Mouse (Mus musculus): Measurements from ENCODE around the gene Tex44. TPM values are rescaled to one million over a fixed set of nuclear protein-coding genes. Genes with fewer than 3 reads are reported as not detected.
"Not testable (repeated sequence)": the region's sequence is repeated elsewhere in the genome, so short reads cannot be mapped to it uniquely, and the experiment has no call there.

Tex44 gene
- polyA plus RNA-seq, 1 experiment from 2014 or later = not detected

DNA sequence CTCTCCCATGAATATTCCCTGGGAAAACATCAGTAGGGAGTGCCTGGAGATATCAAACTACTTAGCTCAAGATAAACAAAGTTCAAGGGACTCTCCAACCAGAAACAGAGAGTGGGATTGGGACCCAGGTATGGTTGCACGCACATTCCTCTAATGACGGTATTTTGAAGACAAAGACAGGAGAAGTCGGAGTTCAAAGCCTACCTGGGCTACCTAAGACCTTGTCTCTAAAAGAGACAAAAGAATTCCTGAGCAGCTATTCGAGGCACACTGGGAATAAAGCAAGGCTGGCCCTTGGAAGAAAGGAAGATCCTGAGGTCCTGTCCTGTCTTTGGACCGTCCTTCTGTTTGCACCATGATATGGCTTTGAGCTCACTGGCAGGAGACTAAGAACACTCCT lies 26.6 kb downstream of the Tex44 start:
- 60% methylated on average over 5 of the region's 5 CpGs for whole genome bisulfite sequencing
- no peak overlapping the region for H3K4me2 ChIP-seq (ENCODE audit: low read depth, low read length)
- H3K9ac ChIP-seq (ENCODE audit: low read depth, low read length) = no peak overlapping the region
- no peaks in the 10 kb centered on the region for H3K9me3 ChIP-seq (ENCODE audit: control insufficient read depth, low read length)
- H3K27me3 ChIP-seq (replicated peaks; ENCODE audit: control insufficient read depth, insufficient read depth, low read length) = no peaks in the 10 kb centered on the region
- no peaks in the 10 kb centered on the region for H3K36me3 ChIP-seq (ENCODE audit: control insufficient read depth, insufficient read depth, low read length)
- H3K4me3 ChIP-seq (ENCODE audit: low read length) = no peak overlapping the region
- H3K4me1 ChIP-seq (ENCODE audit: control insufficient read depth, insufficient read depth, low read length) = peaks cover 8% of the 10 kb centered on the region
- no peak for ATAC-seq
- no peak overlapping the region for H3K27ac ChIP-seq (ENCODE audit: low read length)

- no peak overlapping the region for H3K9ac ChIP-seq (ENCODE audit: low read depth, low read length)
- no peak for ATAC-seq
Observed at GRCm38 (mm10) chr1:86456892-86457581, 30.9 kb downstream of the Tex44 start.

GRCm38 (mm10) chr1:86459371-86459770 lies 33.2 kb downstream of the Tex44 start:
- Histone ChIP-seq H3K36me3 (ENCODE audit: control insufficient read depth, insufficient read depth, low read length) (no peaks in the 10 kb centered on the region), H3K4me1 (ENCODE audit: control insufficient read depth, insufficient read depth, low read length) (0 out of 2 replicates have a peak, but pooled peaks cover 4% of the 10 kb centered on the region), H3K9me3 (ENCODE audit: control insufficient read depth, low read length) (no peaks in the 10 kb centered on the region), H3K4me2 (ENCODE audit: low read depth, low read length) (no peak overlapping the region), H3K27ac (ENCODE audit: low read length) (no peak overlapping the region), H3K9ac (ENCODE audit: low read depth, low read length) (no peak overlapping the region), H3K27me3 (replicated peaks; ENCODE audit: control insufficient read depth, insufficient read depth, low read length) (no peaks in the 10 kb centered on the region), H3K4me3 (ENCODE audit: low read length) (no peak overlapping the region)
- no peak for ATAC-seq
- 78% methylated on average over 4 of the region's 4 CpGs for WGBS

More at GRCm38 (mm10) chr1:86456892-86457581, 30.9 kb downstream of the Tex44 start:
- H3K9me3 ChIP-seq (ENCODE audit: control insufficient read depth, low read length) = no peaks in the 10 kb centered on the region
- 52% methylated on average over 13 of the region's 13 CpGs for WGBS
- no peak overlapping the region for H3K4me3 ChIP-seq (ENCODE audit: low read length)
- no peak overlapping the region for H3K4me2 ChIP-seq (ENCODE audit: low read depth, low read length)
- H3K27me3 ChIP-seq (replicated peaks; ENCODE audit: control insufficient read depth, insufficient read depth, low read length) = no peaks in the 10 kb centered on the region
- no peak overlapping the region for H3K27ac ChIP-seq (ENCODE audit: low read length)
- 0 out of 2 replicates have a peak, but pooled peaks cover 4% of the 10 kb centered on the region for H3K4me1 ChIP-seq (ENCODE audit: control insufficient read depth, insufficient read depth, low read length)
- H3K36me3 ChIP-seq (ENCODE audit: control insufficient read depth, insufficient read depth, low read length) = no peaks in the 10 kb centered on the region

DNA sequence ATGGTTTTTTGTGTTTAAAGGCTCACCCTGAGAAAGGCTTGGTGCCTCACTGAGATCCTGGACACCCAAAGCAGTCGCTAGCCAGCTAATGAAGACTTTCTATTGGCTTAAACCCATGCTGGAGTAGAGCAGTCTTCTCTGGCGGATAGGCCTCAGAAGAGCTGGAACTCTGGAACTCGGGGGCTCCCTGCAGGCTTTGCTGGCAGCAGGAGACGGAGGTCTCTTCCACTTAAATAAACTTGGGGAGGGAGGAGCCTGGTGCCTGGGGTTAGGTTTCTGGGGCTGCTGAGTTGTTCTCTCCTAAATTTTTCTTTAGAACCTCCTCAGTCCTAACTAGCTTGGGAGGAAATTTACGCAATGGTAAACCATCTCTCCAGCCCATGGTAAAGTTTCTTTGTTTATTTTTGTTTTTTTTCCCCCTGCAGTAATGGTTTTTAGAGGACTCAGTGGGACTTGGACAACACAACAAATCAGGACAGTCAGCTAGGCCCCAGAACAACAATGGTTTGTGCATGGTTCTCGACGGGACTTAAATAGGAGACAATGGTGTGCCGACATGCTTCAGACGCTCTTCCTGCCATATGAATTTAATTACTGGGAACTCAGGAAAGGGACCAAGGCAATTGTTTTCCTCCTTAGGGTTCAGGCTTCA lies 38.2 kb downstream of the Tex44 start:
- Histone ChIP-seq H3K9ac (ENCODE audit: low read depth, low read length) (peak overlapping the region; percentile 6; the same call in 1 of the 2 replicates), H3K27ac (ENCODE audit: low read length) (peak overlapping the region; percentile 86), H3K36me3 (ENCODE audit: control insufficient read depth, insufficient read depth, low read length) (no peaks in the 10 kb centered on the region), H3K4me2 (ENCODE audit: low read depth, low read length) (no peak overlapping the region), H3K9me3 (ENCODE audit: control insufficient read depth, low read length) (no peaks in the 10 kb centered on the region), H3K27me3 (replicated peaks; ENCODE audit: control insufficient read depth, insufficient read depth, low read length) (no peaks in the 10 kb centered on the region), H3K4me3 (ENCODE audit: low read length) (no peak overlapping the region), H3K4me1 (ENCODE audit: control insufficient read depth, insufficient read depth, low read length) (peaks cover 12% of the 10 kb centered on the region)
- WGBS = 61% methylated on average over 9 of the region's 9 CpGs
- no peak; the same call in 1 of the 2 replicates for ATAC-seq

GRCm38 (mm10) chr1:86464875-86465224 lies 38.7 kb downstream of the Tex44 start:
- Histone ChIP-seq H3K36me3 (ENCODE audit: control insufficient read depth, insufficient read depth, low read length) (no peaks in the 10 kb centered on the region), H3K4me2 (ENCODE audit: low read depth, low read length) (no peak overlapping the region), H3K27ac (ENCODE audit: low read length) (peak overlapping the region; percentile 86), H3K9me3 (ENCODE audit: control insufficient read depth, low read length) (no peaks in the 10 kb centered on the region), H3K9ac (ENCODE audit: low read depth, low read length) (peak overlapping the region; percentile 6; the same call in 1 of the 2 replicates), H3K27me3 (replicated peaks; ENCODE audit: control insufficient read depth, insufficient read depth, low read length) (no peaks in the 10 kb centered on the region), H3K4me1 (ENCODE audit: control insufficient read depth, insufficient read depth, low read length) (peaks cover 12% of the 10 kb centered on the region), H3K4me3 (ENCODE audit: low read length) (no peak overlapping the region)
- ATAC-seq = peak; percentile 25
- 36% methylated on average over 4 of the region's 4 CpGs for WGBS

- no peak for ATAC-seq
- H3K27ac ChIP-seq (ENCODE audit: low read length) = no peak overlapping the region
- no peak overlapping the region for H3K4me2 ChIP-seq (ENCODE audit: low read depth, low read length)
- no peaks in the 10 kb centered on the region for H3K9me3 ChIP-seq (ENCODE audit: control insufficient read depth, low read length)
- peaks cover 25% of the 10 kb centered on the region for H3K4me1 ChIP-seq (ENCODE audit: control insufficient read depth, insufficient read depth, low read length)
- no peaks in the 10 kb centered on the region for H3K36me3 ChIP-seq (ENCODE audit: control insufficient read depth, insufficient read depth, low read length)
- H3K4me3 ChIP-seq (ENCODE audit: low read length) = no peak overlapping the region
- H3K27me3 ChIP-seq (replicated peaks; ENCODE audit: control insufficient read depth, insufficient read depth, low read length) = no peaks in the 10 kb centered on the region
- H3K9ac ChIP-seq (ENCODE audit: low read depth, low read length) = no peak overlapping the region
- WGBS = 85% methylated on average over 8 of the region's 8 CpGs
Observed at GRCm38 (mm10) chr1:86467416-86467815, 41.3 kb downstream of the Tex44 start.

GRCm38 (mm10) chr1:86469876-86470275 lies 43.7 kb downstream of the Tex44 start:
- H3K9ac ChIP-seq (ENCODE audit: low read depth, low read length) = no peak overlapping the region
- peaks cover 28% of the 10 kb centered on the region for H3K4me1 ChIP-seq (ENCODE audit: control insufficient read depth, insufficient read depth, low read length)
- H3K27me3 ChIP-seq (replicated peaks; ENCODE audit: control insufficient read depth, insufficient read depth, low read length) = no peaks in the 10 kb centered on the region
- H3K9me3 ChIP-seq (ENCODE audit: control insufficient read depth, low read length) = no peaks in the 10 kb centered on the region
- no peak for ATAC-seq
- H3K27ac ChIP-seq (ENCODE audit: low read length) = peak overlapping the region; percentile 47; the same call in 1 of the 2 replicates
- no peak overlapping the region for H3K4me3 ChIP-seq (ENCODE audit: low read length)
- H3K36me3 ChIP-seq (ENCODE audit: control insufficient read depth, insufficient read depth, low read length) = no peaks in the 10 kb centered on the region
- H3K4me2 ChIP-seq (ENCODE audit: low read depth, low read length) = no peak overlapping the region
- 93% methylated on average over 4 of the region's 4 CpGs for WGBS

DNA sequence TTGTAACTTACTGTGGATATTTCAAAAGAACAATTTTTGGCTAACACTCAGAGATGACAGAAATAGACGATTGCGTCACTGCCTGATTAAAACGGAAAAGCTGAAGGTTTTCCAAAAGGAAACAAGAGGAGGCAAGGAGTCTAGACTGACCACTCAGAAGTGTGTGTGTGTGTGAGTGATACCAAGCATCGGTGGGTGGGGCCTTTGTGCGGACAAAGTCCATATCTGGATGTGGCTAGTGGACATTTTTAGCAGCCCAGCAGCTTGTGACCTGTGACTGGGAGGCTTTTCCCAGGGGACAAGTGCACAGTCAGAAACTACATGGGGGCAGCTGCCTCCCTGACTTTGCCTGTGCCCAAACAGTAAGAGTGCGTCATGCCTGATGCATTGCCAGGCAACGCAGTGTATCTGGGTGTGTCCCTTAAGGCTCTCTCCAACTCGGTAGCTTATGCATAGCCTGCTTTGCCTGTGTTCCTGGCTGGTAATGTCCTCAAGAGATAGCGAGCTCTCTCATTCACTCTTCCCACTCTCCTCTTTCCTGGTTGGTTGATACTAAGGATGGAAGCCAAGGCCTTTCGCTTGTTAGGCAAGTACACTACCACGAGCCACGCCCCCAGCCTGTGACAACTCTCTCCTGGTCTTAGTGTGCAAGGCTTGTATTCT lies 44.5 kb downstream of the Tex44 start:
- Histone ChIP-seq H3K4me3 (ENCODE audit: low read length) (no peak overlapping the region), H3K36me3 (ENCODE audit: control insufficient read depth, insufficient read depth, low read length) (no peaks in the 10 kb centered on the region), H3K4me2 (ENCODE audit: low read depth, low read length) (peak overlapping the region; percentile 18; the same call in 1 of the 2 replicates), H3K27ac (ENCODE audit: low read length) (peak overlapping the region; percentile 96), H3K4me1 (ENCODE audit: control insufficient read depth, insufficient read depth, low read length) (peaks cover 26% of the 10 kb centered on the region), H3K9me3 (ENCODE audit: control insufficient read depth, low read length) (no peaks in the 10 kb centered on the region), H3K27me3 (replicated peaks; ENCODE audit: control insufficient read depth, insufficient read depth, low read length) (no peaks in the 10 kb centered on the region), H3K9ac (ENCODE audit: low read depth, low read length) (peak overlapping the region; percentile 38; the same call in 1 of the 2 replicates)
- peak; percentile 66 for ATAC-seq
- WGBS = 49% methylated on average over 12 of the region's 12 CpGs

- H3K9ac ChIP-seq (ENCODE audit: low read depth, low read length) = 0 out of 2 replicates have a peak overlapping the region, but pooled peaks have one; percentile 64
Observed at GRCm38 (mm10) chr1:86471504-86471961, 45.4 kb downstream of the Tex44 start.

More at GRCm38 (mm10) chr1:86471504-86471961, 45.4 kb downstream of the Tex44 start:
- H3K36me3 ChIP-seq (ENCODE audit: control insufficient read depth, insufficient read depth, low read length); H3K4me3 ChIP-seq (ENCODE audit: low read length); ATAC-seq; H3K27me3 ChIP-seq (replicated peaks; ENCODE audit: control insufficient read depth, insufficient read depth, low read length); H3K9me3 ChIP-seq (ENCODE audit: control insufficient read depth, low read length): not testable (repeated sequence)
- Histone ChIP-seq H3K27ac (ENCODE audit: low read length) (peak overlapping the region; percentile 96), H3K4me1 (ENCODE audit: control insufficient read depth, insufficient read depth, low read length) (peaks cover 26% of the 10 kb centered on the region), H3K4me2 (ENCODE audit: low read depth, low read length) (peak overlapping the region; percentile 53)
- WGBS = 64% methylated on average over 11 of the region's 11 CpGs
